Mouse (Mus musculus) limb, embryonic 11.5 days (tissue): ENCODE data around the gene 1700123L14Rik. TPM values are rescaled to one million over a fixed set of nuclear protein-coding genes. Genes with fewer than 3 reads are reported as not detected.
A peak's percentile ranks its signal among the peaks of the same experiment; 100 is the strongest.

Source experiments
- ATAC-seq: fragments of 200-750 bp; cut with Nextera tagmentation; 2 replicates; pipeline ENCODE4 v1.8.0; 2017; ENCODE audit warnings: low read depth; ENCODE audit not compliant: insufficient number of reproducible peaks, low FRiP score, low TSS enrichment
- DNase-seq: peaks from one replicate; pipeline ENCODE4 v3.0.0-alpha.2; 2015; ENCODE audit warnings: low spot score
- H3K27ac ChIP-seq: fragments of 300-500 bp; sonication (generic); replicated peaks from 2 replicates; pipeline ENCODE4 v1.5.1; 2014; ENCODE audit warnings: low read depth, mild to moderate bottlenecking, low read length
- H3K27me3 ChIP-seq: fragments of 300-500 bp; sonication (generic); 2 replicates; pipeline ENCODE4 v1.6.1; 2014; ENCODE audit warnings: mild to moderate bottlenecking, low read length, mixed read lengths; ENCODE audit not compliant: control insufficient read depth, insufficient read depth
- H3K36me3 ChIP-seq: fragments of 300-500 bp; sonication (generic); 2 replicates; pipeline ENCODE4 v1.6.1; 2014; ENCODE audit warnings: mild to moderate bottlenecking, low read length, moderate library complexity, mixed read lengths; ENCODE audit not compliant: control insufficient read depth, insufficient read depth
- H3K4me1 ChIP-seq: fragments of 300-500 bp; sonication (generic); 2 replicates; pipeline ENCODE4 v1.6.1; 2014; ENCODE audit warnings: low read length, mixed read lengths; ENCODE audit not compliant: control insufficient read depth, insufficient read depth
- H3K4me2 ChIP-seq: fragments of 300-500 bp; sonication (generic); 2 replicates; pipeline ENCODE4 v1.6.1; 2014; ENCODE audit warnings: low read depth, mild to moderate bottlenecking, moderate library complexity; ENCODE audit not compliant: severe bottlenecking
- H3K4me3 ChIP-seq: fragments of 300-500 bp; sonication (generic); 2 replicates; pipeline ENCODE4 v1.5.1; 2014; ENCODE audit warnings: low read depth, low read length
- H3K9ac ChIP-seq: fragments of 300-500 bp; sonication (generic); 2 replicates; pipeline ENCODE4 v1.6.1; 2014; ENCODE audit warnings: mild to moderate bottlenecking, low read length
- H3K9me3 ChIP-seq: fragments of 300-500 bp; sonication (generic); 2 replicates; pipeline ENCODE4 v1.6.1; 2016; ENCODE audit warnings: low read length; ENCODE audit not compliant: control insufficient read depth
- WGBS: fragments of 180-500 bp; shearing (Covaris S2); extraction: QIAGEN DNeasy Blood & Tissue Kit; methylation state at CpG from one replicate; pipeline ENCODE4 v1.1.7; 2014; 5-methylcytosine and 5-hydroxymethylcytosine counted together
- polyA plus RNA-seq: library from polyadenylated mRNA; unstranded; fragments of >200 nt; fragmentation: Nextera tagmentation; extraction: Ambion mirVana; gene quantifications from 2 replicates; pipeline ENCODE4 v1.2.1, GENCODE M21; 2014

The 1700123L14Rik gene
- polyA plus RNA-seq, 1 experiment from 2014 or later = not detected

DNA sequence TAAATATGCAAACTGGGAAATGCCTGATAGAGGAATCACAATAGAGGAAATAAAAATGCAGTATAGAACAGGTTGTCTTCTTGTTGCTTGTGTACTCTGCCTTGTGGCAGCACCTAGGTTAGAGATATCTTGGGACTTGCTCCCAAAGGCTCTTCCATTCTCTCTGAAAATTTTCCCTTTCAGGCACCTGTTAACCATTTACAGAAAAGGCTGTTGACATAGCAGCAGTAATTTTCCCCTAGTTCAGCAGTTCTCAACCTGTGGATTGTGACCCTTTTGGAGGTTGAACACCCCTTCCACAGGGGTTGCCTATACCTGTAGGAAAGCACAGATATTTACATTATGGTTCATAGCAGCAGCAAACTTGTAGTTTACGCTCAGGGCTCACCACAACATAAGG is 22.7 kb downstream of the 1700123L14Rik start:
- Histone ChIP-seq H3K4me2 (no peak overlapping the region), H3K4me3 (no peak overlapping the region), H3K9me3 (no peaks in the 10 kb centered on the region), H3K27me3 (no peaks in the 10 kb centered on the region), H3K4me1 (no peaks in the 10 kb centered on the region), H3K36me3 (no peaks in the 10 kb centered on the region), H3K27ac (no peak overlapping the region), H3K9ac (no peak overlapping the region)
- DNase-seq (no peak), ATAC-seq (no peak)
- WGBS = 91% methylated on average over 1 of the region's 1 CpGs

DNA sequence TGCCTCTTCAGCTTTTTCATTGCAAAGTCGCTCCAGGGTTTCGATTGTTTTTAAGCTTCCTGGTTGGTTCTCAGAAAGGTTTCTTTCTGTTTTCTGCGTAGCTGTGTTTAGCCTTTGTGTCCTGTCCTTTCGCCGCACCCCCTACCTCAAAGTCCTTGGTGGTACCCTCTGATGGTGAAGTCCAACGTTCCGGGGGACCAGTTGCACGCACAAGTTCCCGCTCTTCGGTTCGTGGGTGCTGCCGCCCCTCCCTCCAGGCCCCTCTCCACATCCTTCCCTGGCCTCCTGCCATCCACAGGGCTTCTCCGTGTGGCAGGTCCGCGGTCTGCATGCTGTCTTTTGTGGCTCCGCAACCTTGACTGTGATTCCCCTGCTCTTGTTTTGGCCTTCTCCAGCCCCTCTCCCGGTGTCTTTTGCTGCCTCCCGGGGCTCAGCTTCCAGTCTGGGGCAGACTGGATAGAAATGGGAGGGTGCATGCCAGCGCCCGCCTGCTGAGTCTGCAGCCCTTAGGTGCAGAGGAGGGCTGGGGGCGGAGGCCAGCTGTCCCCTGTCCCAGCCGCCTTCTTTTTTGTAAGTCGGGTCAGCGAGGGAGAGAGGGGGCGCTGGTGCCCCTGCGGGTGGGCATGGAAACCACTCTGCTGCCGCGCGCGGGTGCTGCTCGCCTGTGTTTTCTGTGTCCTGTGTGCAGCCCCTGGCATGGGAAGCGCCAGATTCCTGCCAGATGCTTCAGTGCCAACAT is 49.3 kb downstream of the 1700123L14Rik start:
- no peaks in the 10 kb centered on the region for H3K4me1 ChIP-seq
- H3K27me3 ChIP-seq = no peaks in the 10 kb centered on the region
- ATAC-seq = peak; percentile 73
- no peaks in the 10 kb centered on the region for H3K9me3 ChIP-seq
- no peaks in the 10 kb centered on the region for H3K36me3 ChIP-seq
- peak overlapping the region; percentile 89 for H3K4me2 ChIP-seq
- under 1% methylated on average over 31 of the region's 32 CpGs for WGBS
- peak overlapping the region; percentile 54 for H3K4me3 ChIP-seq
- DNase-seq = peak; percentile 72
- peak overlapping the region; percentile 66 for H3K9ac ChIP-seq
- no peak overlapping the region for H3K27ac ChIP-seq

GRCm38 (mm10) chr6:96116148-96116533 is 49.9 kb downstream of the 1700123L14Rik start:
- WGBS = 13% methylated on average over 6 of the region's 6 CpGs
- Histone ChIP-seq H3K27ac (no peak overlapping the region), H3K4me1 (no peaks in the 10 kb centered on the region)

More at GRCm38 (mm10) chr6:96116148-96116533, 49.9 kb downstream of the 1700123L14Rik start:
- peak overlapping the region; percentile 89 for H3K4me2 ChIP-seq
- H3K9me3 ChIP-seq = no peaks in the 10 kb centered on the region
- peak overlapping the region; percentile 54 for H3K4me3 ChIP-seq
- ATAC-seq = no peak
- DNase-seq = no peak
- no peaks in the 10 kb centered on the region for H3K36me3 ChIP-seq
- H3K9ac ChIP-seq = peak overlapping the region; percentile 66
- H3K27me3 ChIP-seq = no peaks in the 10 kb centered on the region

Other genes starting within 250 kb of the 1700123L14Rik start
- 4.0 and 4.1 TPM in 2 replicates for gene Fam19a1, start 53.1 kb downstream of the 1700123L14Rik start, polyA plus RNA-seq